Mouse (Mus musculus): ENCODE data around the gene Ndufb8.

Gene Ndufb8

GRCm38 (mm10) chr19:44554861-44555590 lies at the start of gene Ndufb8:
Gene Ndufb8 (minus strand): TSS chr19:44555440.
- DNase-seq (ENCODE audit: low read depth, low spot score) = peak; percentile 87

- no peak for DNase-seq (ENCODE audit: low read depth, low spot score)
Measured at GRCm38 (mm10) chr19:44594180-44594579, 38.9 kb upstream of the Ndufb8 start.

- DNase-seq (ENCODE audit: low read depth, low spot score) = no peak
Measured at GRCm38 (mm10) chr19:44591638-44592037, 36.4 kb upstream of the Ndufb8 start.

GRCm38 (mm10) chr19:44590992-44591391 lies 35.8 kb upstream of the Ndufb8 start:
- DNase-seq (ENCODE audit: low read depth, low spot score) = no peak

GRCm38 (mm10) chr19:44589591-44590223 lies 34.5 kb upstream of the Ndufb8 start:
- no peak for DNase-seq (ENCODE audit: low read depth, low spot score)

- DNase-seq (ENCODE audit: low read depth, low spot score) = no peak
Measured at GRCm38 (mm10) chr19:44588036-44588435, 32.8 kb upstream of the Ndufb8 start.

GRCm38 (mm10) chr19:44582638-44583309 lies 27.5 kb upstream of the Ndufb8 start:
- DNase-seq (ENCODE audit: low read depth, low spot score) = peak; percentile 24

- no peak for DNase-seq (ENCODE audit: low read depth, low spot score)
Measured at GRCm38 (mm10) chr19:44582103-44582502, 26.9 kb upstream of the Ndufb8 start.

- DNase-seq (ENCODE audit: low read depth, low spot score) = no peak
Measured at GRCm38 (mm10) chr19:44578038-44578437, 22.8 kb upstream of the Ndufb8 start.

GRCm38 (mm10) chr19:44576275-44576674 lies 21.0 kb upstream of the Ndufb8 start:
- DNase-seq (ENCODE audit: low read depth, low spot score) = no peak

- DNase-seq (ENCODE audit: low read depth, low spot score) = no peak
Measured at GRCm38 (mm10) chr19:44567763-44568162, 12.5 kb upstream of the Ndufb8 start.

- DNase-seq (ENCODE audit: low read depth, low spot score) = no peak
Measured at GRCm38 (mm10) chr19:44564006-44564405, 8.8 kb upstream of the Ndufb8 start.

- peak; percentile 96 for DNase-seq (ENCODE audit: low read depth, low spot score)
Measured at GRCm38 (mm10) chr19:44562652-44563206, 7.5 kb upstream of the Ndufb8 start, which contains the start of gene Hif1an. Gene Hif1an (plus strand): TSS chr19:44562850.

- peak; percentile 2 for DNase-seq (ENCODE audit: low read depth, low spot score)
Measured at GRCm38 (mm10) chr19:44554490-44554860, 765 bp downstream of the Ndufb8 start.

GRCm38 (mm10) chr19:44553286-44553685 lies 2.0 kb downstream of the Ndufb8 start:
- no peak for DNase-seq (ENCODE audit: low read depth, low spot score)

GRCm38 (mm10) chr19:44552731-44553130 lies 2.5 kb downstream of the Ndufb8 start, which contains the start of gene Gm20538:
Gene Gm20538 (minus strand): TSS chr19:44552831.
- DNase-seq (ENCODE audit: low read depth, low spot score) = no peak

GRCm38 (mm10) chr19:44545321-44546041 lies 9.8 kb downstream of the Ndufb8 start, which contains the start of gene Sec31b:
Gene Sec31b (minus strand): TSS chr19:44545864.
- DNase-seq (ENCODE audit: low read depth, low spot score) = no peak

GRCm38 (mm10) chr19:44544775-44545174 lies 10.5 kb downstream of the Ndufb8 start:
- peak; percentile 43 for DNase-seq (ENCODE audit: low read depth, low spot score)

- no peak for DNase-seq (ENCODE audit: low read depth, low spot score)
Measured at GRCm38 (mm10) chr19:44544372-44544771, 10.9 kb downstream of the Ndufb8 start.

- DNase-seq (ENCODE audit: low read depth, low spot score) = no peak
Measured at GRCm38 (mm10) chr19:44542694-44543178, 12.5 kb downstream of the Ndufb8 start.

GRCm38 (mm10) chr19:44537416-44537815 lies 17.8 kb downstream of the Ndufb8 start:
- no peak for DNase-seq (ENCODE audit: low read depth, low spot score)

Measured in telencephalon, adult 2 months (tissue).